Mouse (Mus musculus): ENCODE data around the gene Eea1.
A peak's percentile ranks its signal among the peaks of the same experiment; 100 is the strongest.
"Not testable (repeated sequence)": the region's sequence is repeated elsewhere in the genome, so short reads cannot be mapped to it uniquely, and the experiment has no call there.

Eea1 gene

GRCm38 (mm10) chr10:95940046-95940900 lies at the start of gene Eea1:
Eea1 (plus strand) TSS chr10:95940650.
- DNase-seq (ENCODE audit: low spot score) = peak; percentile 90

DNA sequence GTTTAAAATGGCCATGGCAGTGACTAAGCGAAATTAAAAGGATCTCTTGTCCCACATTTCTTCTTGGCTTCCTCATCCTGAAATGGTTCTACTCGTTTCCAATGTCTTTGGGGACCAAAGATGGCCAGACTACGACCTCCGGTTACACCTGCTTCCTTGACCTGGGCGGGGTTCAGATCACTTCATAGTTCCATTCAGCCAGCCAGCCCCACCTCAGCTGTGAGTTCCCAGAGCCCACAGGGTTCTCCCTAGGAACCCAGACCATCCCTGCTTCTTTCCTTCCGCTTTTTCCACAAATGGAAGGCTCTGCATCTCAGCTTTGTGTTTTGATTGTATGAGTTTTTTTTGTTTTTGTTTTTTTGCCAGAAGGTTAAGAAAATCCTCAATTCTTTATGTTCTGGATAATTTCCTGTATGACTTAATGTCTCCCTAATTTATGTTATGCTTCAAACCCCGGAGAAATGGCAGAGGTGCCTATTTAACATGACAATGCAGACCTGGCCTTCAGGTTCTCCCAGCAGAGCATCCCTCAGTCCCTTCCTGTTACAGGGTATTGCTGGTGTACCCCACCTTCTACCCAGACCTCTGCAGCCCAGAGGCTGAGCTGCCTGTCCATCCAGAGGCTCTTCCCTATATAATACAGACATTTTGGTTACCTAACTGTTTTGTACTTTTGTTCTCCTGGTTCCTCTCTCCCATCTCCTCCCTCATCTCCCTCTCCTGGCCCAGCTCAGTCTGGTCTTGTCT lies 49.1 kb upstream of the Eea1 start:
- DNase-seq (ENCODE audit: low spot score) = no peak

DNA sequence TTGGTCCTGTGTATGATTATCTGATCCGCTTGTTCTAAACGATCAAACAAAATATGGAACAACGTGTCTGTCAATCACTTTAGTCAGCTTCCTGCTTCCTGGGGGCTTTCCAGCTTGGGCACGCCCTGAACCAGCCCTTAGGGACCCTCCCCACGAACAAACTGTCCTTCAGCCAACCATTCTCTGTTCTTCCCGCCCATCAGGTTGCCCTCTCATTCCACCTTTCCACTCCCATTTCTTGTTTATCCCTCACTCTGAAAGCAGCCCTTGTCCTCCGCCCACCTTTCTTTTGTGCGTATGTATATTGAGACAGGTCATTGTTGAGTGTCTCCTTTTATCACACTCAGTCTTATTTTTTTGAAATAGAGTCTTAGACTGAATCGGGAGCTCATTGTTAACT lies 48.3 kb upstream of the Eea1 start:
- DNase-seq (ENCODE audit: low spot score) = no peak

GRCm38 (mm10) chr10:95893291-95893932 lies 47.0 kb upstream of the Eea1 start:
- no peak for DNase-seq (ENCODE audit: low spot score)

DNA sequence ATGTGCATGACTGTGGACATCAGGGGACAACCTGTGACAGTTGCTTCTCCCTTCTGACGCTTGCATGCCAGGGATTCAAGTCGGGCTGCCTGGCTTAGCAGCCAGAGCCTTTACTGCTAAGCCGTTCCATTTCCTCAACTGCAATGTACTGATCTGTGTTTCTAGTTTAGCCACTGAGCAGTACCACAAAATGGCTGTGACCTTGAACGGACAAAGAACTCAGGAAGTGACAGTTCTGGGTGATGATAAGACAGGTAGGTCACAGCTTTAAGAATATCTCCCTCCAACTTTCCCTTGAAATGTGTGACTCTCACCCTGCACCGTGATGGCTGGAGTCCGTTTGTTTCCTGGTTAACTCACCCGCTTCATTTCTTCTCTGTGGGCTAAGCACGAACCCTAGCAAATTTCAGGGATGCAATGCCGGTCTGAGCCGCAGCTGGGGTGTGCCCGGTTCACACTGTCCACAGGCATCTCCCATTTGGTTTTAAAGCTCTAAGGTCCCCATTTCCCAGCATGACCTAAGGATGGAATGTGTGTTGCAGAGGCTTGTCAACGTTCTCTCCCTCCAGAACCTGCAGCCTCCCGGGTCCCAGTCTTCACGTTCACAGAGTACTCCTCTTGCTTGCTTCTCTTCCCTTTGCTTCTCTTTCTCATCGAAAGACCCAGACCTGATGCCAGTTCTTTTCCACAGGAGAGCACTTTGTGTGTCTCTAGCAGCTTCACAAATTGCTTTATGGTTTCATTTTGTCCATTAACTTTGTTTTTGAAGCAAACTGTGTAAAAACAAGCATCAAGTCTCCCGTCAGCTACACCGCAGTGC lies 46.2 kb upstream of the Eea1 start:
- no peak for DNase-seq (ENCODE audit: low spot score)

GRCm38 (mm10) chr10:95894856-95895386 lies 45.5 kb upstream of the Eea1 start:
- DNase-seq (ENCODE audit: low spot score) = peak; percentile 62

GRCm38 (mm10) chr10:95898471-95899154 lies 41.8 kb upstream of the Eea1 start:
- peak; percentile 37 for DNase-seq (ENCODE audit: low spot score)

DNA sequence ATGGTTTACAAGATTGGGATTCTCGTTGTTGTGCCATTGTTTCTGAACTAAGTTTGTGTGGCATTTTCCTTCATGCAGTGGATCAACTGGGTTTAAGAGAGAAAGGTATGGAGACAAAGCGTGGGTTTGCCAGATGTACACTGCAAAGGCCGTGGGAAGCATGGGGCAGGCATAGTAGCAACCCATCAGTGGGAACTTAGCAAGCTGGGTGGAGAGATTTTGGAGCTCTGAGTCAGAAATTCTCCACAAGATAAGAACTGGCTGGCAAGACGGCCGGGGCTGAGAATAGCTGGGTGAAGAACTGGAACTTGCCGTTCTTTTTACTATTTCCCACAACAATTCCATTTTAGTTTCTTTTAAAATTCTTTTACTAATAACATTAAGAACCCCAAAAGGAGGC lies 35.8 kb upstream of the Eea1 start:
- no peak for DNase-seq (ENCODE audit: low spot score)

DNA sequence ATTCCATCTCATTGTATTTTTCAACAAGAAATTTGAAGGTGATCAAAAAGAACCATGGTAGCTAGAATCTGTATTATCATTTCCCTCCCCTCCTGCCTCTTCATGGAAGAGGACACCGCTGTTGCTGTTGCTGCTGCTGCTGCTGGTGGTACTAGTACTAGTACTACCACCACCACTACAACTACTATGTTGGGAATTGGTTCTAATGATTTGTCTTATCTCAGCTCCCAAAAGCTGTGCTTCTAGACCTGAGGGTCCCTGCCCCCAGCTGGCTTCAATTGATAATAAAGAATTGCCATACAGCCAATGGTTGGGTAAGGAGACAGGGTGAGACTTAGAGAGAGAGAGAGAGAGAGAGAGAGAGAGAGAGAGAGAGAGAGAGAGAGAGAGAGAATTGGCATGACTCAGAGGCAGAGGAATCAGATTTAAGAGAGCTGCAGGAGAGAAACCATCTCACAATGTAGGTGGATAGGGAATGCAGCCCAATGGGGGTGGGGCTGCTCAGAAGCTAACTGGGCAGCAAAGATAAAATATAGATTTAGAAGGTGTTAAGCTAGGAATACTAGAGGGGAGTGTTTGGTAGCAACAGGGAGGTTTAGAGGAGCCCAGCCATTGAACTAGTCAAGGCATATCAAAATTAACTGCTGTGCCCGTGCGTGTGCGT lies 31.1 kb upstream of the Eea1 start:
- DNase-seq (ENCODE audit: low spot score) = no peak

- no peak for DNase-seq (ENCODE audit: low spot score)
Measured at GRCm38 (mm10) chr10:95911016-95911415, 29.4 kb upstream of the Eea1 start.

GRCm38 (mm10) chr10:95914434-95915174 lies 25.8 kb upstream of the Eea1 start:
- DNase-seq (ENCODE audit: low spot score) = no peak

DNA sequence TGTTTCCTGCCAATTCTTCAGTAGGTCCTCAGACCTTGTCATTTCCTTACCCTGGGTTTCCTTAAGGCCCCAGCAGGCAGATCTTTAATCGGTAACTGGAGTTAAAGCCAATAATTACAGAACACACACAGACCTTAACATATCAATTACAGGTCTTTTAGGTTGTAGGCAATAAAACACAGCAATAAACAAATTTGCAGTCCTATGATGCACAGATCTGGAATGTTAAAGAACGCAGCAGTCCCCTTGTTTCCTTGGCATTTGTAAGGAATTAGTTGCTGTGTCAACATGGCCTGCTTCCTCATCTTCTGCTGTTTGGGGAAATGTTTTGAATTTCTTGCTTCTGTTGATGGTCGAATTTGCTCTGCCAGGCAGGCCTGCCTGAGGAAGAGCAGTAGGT lies 21.7 kb upstream of the Eea1 start:
- no peak for DNase-seq (ENCODE audit: low spot score)

GRCm38 (mm10) chr10:95923263-95924217 lies 16.9 kb upstream of the Eea1 start:
- no peak for DNase-seq (ENCODE audit: low spot score)

GRCm38 (mm10) chr10:95933631-95934030 lies 6.8 kb upstream of the Eea1 start:
- DNase-seq (ENCODE audit: low spot score) = not testable (repeated sequence)

DNA sequence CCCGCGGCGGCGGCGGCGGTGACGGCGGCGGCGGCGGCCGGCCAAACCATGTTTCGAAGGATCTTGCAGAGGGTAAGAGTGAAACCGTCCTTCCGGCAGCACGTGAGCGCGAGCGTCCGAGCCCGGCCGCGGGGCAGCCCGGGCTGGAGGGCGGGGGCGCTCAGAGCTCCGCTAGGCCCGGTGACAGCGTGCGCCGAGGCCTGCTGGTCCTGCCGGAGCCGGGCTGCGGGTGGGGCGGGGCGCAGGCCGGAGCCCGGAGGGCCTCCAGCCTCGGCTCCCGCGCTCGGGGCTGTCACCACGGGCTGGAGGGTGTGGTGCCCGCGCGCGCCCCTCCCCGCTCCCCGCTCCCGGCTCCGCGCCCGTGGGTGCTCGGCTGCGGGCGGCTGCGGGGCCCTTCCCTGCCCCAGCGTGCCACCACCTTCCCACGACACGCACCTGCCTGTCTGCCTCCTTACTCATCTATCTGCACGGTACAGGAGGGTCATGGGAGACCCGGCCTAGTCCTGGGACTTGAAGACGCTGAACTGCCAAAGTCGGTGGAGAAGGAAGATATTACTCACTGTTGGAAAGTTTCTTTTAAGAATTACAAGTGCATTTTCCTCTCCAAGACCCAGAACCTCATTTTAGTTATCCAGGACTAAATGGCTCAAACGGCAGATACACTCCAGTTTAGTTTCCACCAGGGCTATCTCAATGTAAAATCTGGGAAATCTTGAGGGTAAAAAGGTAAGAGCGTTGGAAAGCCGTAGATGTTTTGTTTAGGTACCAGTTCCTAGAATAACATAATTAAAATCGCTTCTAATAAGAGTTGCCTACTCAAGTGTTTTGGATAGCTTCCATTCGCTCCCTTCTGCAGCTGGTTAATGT lies 684 bp downstream of the Eea1 start:
- no peak for DNase-seq (ENCODE audit: low spot score)

DNA sequence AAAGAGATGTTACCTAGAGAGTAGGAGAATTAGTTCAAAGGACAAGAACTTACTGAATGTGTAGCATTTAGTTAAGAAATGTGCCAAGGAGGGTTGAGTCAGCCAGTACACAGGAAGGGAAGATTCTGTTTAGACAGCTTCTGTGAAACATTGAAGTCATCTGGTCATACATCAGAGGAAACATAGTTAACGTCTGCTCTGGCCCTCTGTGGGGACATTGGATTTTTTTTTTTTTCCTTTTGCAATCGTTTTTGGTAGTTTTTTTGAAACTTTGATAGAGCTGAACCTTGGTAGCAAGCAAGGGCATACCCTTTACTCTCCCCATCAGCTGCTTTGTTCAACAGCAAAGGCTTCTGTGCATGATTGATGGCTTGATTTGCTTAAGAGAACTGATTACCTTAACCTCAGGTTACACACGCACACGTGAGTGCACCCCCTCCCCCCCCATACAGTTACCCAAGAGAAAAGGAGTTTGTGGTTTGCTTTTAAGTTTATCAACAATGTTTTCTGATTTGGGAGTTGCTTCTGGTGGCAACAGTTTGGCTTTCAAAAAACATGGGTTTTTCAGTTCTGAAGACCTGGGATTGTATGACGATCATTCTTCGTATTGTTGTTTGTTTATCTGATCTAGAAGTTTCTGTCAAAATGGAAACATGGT lies 1.4 kb downstream of the Eea1 start:
- peak; percentile 20 for DNase-seq (ENCODE audit: low spot score)

DNA sequence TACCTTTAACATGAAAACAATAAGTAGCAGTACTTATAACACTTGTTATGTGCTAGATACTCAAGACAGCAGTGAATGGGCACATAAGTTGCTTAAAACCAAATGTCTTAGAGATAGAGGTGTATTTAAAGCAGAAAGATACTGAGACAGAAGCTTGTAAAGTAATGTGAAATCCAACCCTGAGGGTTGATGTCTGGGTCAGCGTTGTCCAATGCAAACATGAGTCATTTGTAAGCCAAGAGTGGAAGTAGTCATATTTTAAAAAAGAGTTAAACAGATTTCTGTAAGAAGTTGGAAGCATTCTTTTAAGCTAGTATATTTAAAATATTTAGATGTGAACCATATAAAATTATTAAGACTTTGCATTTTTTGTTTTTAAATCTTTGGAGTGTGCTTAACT lies 4.6 kb downstream of the Eea1 start:
- no peak for DNase-seq (ENCODE audit: low spot score)

Measured in lung, postnatal 25 days (tissue).